Mouse (Mus musculus) spleen, postnatal 36 days (tissue): ENCODE measurements around the gene Axdnd1.

Experiments used
- DNase-seq, 2 experiments: peaks; one replicate each; pipeline ENCODE4 v3.0.0; 2022; ENCODE audit warnings: low spot score in 2 of 2, mixed read lengths in 1 of 2

Gene Axdnd1

DNA sequence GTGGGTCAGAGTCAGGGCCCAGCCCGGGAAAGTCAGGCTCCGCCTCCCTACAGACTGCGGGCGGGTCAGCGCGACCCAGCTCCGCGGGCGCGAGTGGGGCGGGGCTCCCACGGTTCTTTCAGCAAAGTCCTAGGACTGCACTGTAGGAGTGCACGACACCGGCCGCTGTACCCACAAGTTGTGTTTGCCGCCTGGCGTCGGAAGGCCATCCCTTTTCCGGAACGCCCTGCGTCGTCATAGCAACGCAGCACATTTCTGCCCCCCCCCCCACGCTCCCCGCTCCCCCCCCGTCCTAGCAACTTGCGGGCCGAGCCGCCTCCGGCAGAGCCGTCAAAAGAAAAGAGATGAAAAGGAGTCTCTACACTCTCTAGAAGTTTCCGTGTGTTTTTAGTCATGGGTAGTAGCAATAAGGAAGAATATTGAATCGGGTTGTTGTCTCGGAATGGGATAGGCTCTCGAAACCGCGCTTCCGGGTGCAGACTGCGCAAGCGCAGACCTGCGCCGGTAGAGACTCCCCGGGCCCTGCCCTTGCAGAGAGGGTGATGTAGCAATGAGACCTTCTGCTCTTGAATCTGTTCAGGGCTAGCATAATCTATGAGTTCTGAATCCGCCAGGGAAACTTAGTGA is at the start of gene Axdnd1:
Gene Axdnd1, minus strand, starts transcription at position 489 of the 627 bp plus-strand sequence.
- peak; percentile 89 to 90 for DNase-seq

DNA sequence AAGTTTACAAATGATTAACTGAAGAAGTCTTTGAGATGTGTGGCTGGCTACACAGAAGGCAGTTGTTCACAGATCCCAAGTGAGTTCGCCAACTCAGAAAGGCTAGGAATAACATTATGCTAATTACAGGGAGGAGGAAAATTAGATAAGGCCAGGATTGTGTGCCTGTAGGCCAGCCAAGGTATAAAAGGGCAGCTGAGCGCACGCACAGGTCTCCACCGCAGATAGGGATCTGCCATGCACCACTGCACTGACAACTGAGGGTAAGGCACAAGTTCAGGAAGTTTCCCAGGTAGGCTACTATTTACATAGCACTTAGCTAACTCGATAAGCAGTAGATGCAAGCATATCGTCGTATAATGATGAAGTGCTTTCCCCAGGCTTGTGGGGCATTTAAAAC is 49.6 kb upstream of the Axdnd1 start:
- DNase-seq = no peak

DNA sequence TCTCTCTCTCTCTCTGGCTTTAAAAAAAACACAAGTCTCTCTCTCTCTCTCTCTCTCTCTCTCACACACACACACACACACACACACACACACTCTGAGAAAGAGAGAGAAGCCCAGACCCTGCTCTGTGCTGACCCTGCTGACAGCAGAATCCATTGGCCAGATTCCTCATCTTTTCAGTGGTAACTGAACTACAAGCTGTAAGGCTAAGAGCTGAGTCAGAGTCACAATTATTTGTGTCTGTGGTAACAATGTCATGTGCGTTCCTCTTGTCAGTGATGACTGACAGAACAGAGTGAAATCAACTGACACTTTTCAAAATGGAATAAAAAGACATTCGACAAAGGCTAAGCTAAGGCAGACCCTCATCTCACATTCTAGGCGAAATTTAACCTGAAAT is 47.6 kb upstream of the Axdnd1 start:
- no peak for DNase-seq

DNA sequence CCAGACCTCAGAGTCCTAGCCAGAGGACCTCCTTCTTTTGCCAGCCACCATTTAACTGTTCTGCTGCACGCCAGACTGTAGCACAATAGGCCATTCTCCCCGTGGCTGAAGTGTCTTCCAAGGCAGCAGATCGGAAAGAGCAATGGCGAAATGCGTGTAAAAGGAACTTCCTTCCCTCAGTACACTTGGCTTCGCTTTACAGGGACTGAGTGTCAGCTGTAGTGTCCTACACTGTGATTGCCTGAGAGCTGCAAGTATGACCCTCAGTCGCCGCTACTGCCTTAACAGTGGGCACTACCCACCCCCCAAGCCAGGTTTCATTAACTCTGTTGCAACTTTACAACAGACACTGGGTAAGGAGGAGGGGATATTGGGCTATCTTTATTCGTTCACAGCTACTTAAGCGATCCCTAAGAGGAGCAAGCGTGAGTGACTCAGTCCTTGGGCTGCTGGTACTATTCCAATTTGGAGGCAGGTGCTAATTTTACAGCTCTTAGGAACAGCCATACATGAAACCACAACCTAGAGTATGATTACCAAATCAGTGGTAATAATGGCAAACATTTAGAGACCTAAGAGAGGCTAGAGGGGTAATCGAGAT is 46.8 kb upstream of the Axdnd1 start:
- DNase-seq = no peak

DNA sequence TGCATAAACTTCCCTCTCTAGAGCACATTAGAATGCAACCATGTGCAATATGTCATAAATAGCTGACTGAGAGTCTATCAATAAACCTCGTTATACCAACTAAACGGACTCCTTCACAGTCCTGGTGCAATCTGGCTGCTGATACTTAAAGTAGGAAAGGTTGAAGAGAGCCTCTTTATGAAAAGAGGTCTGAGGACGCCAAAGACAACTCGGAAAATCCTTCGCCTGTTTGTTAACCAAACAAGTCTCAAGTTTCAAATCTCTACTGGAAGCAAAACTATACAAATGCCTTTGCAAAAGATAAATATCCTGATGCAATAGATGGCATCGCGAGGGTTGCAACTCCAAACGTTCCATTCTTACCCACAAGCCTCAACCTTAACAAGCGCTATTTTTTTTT is 44.0 kb upstream of the Axdnd1 start:
- DNase-seq = no peak

DNA sequence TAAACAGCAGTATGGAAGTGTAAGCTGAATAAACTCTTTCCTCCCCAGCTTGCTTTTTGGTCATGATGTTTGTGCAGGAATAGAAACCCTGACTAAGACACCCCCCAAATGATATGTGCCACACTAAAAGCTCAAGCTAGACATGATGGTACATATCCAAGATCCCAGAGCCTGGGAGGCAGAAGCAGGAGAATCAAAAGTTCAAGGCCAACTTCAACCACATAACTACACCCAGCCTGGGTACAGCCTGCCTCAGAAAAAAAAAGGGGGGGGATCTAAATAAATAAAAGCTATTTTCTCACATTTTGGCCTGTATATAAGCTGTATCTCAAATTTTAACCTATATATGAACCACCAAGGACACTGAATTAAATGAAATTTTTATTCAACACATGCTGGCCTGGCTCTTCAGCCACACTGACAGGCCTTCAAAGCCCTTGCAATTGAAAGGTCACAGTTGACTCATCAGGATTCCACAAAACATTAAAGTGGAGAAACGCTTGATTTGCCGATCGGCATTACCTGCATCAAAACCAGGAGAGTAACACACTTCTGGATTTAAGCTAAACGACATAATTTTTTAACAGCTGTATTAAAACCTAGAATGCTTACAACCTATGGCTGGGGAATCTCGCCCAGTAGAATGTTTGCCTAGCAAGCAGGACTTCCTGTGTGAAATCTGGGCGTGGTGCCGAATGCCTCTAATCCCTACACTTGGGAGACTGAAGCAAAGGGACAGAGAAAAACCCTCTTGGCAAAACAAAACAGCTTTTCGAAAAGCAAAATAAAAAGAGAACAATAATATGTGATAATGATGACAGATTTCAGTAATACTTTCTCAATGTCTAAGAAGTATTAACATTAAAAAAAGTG is 43.3 kb upstream of the Axdnd1 start:
- DNase-seq = no peak

DNA sequence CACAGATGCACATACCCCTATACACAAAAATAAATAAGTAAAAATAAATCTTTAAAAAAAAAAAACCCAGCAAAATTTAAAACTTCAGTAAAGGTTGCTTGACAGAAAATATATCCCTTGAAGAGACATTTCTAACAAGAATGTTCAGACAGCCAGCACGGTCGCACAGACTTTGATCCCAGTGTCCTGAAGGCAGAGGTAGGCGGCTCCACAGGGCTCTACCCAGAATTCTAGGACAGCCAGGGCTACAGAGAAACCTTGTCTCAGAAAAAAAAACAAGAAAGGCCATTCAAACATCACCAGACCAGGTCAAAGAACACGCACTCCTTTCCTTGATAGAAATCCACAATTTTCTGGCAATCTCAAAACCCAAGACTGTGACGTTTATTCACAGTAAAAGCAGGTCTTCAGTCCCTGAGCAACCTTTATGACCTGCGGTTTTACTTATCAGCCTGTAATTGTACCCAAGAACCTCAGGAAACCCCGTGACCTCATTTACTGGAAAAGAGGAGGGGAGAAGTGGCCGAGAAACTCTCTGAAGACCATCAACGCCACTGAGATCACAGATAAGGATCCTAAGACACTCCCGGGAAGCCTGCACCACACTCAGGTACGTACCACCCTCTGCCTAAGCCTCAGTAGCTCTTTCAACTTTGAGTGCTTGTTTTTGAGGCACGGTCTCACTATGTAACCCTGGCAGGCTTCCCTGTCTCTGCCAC is 41.5 kb upstream of the Axdnd1 start:
- no peak for DNase-seq

DNA sequence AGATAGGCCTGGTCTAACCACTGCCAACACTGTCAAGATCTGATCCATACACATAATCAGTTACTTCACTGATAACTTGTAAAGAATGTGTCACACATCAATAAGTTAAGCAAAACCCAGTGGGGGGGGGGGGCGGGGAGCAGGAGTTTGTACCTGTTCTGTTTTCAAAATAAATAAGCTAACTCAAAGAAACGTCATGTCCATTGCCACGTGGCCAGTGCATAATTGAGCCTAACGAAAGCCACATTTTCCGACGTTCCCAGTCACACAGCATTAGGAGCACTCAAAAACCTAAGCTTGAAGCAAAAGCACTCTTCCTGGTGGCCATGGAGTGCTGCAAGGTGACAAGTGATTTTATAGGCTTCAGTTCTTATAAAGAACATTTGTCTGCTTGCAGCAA is 40.1 kb upstream of the Axdnd1 start:
- DNase-seq = no peak

DNA sequence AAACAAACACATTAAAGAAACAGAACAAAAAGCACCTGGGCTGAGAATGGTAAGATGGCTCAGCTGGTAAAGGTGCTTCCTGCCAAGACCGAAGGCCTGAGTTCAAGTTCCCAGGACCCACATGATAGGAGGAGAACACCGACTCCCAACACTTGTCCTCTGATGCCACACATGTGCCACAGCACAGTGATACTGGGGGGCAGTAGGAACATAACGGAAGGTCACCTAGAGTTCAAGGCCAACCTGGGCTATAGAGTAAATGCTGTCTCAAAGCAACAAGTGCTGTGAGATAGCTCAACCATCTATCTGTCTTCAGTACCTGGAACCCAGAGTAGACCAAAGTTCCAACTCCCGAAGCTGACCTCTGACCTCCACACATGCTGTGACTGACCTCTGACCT is 39.3 kb upstream of the Axdnd1 start:
- no peak for DNase-seq

DNA sequence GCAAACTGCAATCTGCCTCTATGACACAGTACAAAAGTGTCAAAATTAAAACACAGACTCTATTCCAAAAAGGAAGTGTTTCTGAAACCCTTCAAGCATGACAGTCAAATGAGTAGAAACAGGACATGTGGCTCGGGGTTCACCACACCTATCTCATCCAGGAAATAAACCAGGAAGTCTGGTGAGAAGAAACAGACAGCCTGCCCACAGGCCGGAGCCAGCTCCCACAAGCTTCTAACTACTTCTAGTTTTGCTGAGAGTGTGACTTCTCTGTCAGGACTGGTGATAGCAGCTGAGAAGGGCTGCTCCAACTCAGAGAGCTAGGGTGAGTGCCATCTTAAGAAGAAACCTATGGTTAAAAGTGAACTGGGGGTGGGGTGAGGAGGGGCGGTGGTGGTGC is 38.7 kb upstream of the Axdnd1 start:
- DNase-seq = peak; percentile 82 to 83

DNA sequence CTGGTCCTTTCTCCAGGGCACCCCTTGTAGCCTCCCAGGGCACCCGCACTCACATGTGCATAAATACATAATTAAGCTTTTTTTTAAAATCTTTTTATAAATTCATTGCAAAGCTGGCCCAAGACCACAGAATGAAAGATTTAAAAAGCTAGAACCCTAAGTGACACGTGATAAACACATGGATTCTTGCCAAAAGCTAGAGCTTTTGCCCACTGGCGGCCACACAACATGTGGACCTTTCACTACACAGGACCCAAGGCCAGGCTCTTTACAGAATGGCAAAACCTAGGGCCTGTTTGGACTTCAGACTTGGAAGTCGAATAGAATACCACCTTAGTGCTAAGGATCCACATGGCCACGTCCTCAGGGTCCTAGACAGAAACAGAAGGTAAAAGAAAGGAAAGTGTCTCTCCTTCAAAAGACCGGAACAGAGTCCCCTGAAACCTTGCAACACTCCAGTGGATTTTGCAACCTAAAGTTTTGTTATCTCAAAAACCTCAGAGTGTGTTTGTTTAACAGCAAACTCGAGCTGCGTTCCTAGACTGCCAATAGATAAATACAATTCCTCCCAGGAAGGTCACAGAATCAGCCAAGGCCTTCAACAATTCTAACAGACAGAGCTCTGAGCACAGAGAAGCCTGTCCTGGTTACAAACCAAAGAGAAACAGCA is 37.6 kb upstream of the Axdnd1 start:
- no peak for DNase-seq

DNA sequence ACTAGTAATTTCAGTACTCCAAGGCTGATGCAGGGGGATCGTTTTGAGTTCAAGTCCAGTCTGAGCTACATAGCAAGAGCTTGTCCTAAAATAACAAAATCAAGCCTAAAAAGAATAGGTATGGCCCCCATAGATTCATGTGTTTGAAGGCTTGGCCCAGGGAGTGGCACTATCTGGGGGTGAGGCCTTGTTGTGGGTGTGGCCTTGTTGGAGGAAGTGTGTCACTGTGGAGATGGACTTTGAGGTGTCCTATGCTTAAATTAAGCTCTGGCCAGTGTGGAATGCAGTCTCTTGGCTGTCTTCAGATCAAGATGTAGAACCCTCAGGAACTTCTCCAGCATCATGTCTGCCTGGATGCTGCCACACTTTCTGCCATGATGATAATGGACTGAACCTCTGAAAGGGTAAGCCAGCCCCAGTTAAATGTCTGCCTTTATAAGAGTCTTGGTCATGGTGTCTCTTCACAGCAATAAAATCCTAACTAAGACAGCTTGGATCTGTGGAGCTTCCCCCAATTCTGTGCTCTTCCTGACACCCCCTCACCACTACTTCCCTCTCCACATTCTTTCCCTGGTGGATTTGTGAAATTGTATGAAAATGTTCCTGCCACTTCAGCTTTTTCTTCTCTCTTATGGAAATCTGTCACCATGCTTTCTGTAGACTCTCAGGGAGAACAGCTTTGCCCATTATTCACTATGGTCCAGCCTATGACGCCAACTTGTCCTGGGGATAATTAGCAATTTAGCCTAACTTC is 34.2 kb upstream of the Axdnd1 start:
- no peak for DNase-seq

DNA sequence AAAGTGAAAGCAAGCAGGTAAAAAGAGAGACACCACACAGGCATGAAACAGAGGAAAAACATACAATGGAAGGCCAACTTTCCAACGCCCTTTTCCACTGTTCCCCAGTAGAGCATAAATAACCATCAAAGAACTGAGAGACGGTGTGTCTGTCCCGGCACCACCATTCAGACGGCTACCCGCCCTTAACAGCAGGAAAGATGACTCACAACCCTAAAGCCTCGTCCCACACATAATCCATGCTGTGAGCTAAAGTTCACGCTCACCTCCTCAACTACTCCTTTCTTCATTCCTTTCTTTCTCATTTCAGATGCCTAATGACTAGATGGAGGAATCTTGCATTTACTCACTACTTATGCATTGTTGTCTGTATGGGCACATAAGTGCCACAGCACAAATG is 33.4 kb upstream of the Axdnd1 start:
- no peak for DNase-seq

DNA sequence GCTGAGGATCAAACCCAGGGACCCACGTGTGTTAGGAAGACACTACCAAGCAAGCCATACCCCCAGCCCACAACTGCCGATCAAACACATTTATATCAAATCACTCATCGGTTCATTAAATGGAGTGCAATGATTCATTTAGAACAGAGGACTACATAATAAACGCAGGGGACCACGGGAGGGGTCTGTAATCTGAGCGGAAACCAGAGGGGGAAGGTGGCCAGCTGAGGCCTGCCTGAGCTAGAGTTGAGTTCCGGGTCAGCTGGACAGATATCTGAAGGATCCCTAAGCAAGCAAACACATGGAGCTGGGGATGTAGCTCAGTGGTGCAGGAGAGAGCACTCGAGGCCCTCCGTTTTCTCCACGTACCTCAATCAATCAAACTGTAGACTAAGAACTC is 32.9 kb upstream of the Axdnd1 start:
- DNase-seq = no peak

DNA sequence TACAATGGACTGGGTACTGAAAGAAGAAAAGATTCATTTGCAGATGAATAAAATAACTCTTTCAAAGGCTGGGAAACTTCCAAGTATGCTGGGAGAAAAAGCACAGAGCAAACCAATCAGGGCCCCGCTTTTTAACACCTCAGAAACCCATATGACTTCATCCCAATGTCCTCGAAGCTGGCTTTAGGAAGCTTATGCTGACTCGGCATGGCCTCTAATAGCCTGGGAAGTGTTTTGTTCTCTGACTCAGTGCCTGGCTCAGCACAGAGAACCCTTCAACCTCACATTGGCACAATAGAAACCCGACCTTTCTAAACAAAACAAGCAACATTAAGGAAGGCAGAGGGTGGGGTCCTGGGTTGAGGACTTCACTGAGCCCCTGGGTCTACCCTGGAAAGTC is 29.5 kb upstream of the Axdnd1 start:
- no peak for DNase-seq

DNA sequence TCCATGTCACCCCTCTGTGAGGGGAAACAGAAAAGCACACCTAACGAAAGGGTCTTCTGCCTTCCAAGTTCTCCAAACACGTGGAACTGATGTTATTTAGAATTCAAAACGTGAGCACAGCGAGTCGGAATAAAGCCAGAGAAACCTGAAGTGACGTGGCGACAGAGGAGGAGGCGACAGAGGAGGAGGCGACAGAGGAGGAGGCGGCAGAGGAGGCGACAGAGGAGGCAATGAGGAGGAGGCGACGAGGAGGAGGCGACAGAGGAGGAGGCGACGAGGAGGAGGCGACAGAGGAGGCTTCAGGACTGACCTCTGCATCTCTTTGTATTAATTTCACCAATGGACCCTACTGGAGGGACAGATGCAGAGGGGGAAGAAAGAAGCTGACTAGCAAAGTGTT is 28.7 kb upstream of the Axdnd1 start:
- DNase-seq = no peak

DNA sequence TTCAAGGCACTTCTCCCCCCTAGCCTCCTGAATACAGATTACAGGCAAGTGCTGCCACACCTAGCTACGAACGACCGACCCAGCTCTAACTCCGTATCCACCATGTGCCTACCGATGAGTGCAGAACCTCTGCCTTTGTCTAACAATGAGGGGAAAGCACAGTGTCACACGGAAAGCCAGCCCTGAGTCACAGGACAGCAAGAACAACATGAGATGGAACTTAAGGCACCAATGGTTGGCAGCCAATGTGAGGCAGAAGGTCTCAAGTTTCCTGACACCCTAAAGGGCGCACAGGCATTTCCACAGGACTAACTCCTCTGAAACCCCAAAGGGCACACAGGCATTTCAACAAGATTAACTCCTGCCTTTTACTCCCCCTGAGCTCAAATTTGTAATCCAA is 28.1 kb upstream of the Axdnd1 start:
- no peak for DNase-seq

DNA sequence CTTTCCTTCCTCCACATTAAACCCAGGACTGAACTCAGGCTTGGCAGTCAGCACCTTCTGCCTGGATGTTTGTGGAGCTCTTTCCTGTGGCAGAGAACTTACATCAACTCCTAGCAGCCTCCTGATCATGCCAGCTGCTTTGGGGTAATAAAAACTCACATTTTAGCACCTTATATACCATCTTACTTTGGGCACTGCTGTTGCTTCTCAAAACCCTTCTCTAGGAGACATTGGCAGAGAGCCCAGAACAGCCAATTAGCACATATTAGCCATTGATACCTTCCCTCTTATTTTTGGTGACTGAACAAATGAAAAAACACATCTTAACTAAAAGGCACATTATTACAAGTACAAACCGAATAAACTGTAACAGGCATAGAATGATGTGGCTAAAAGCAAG is 24.1 kb upstream of the Axdnd1 start:
- no peak for DNase-seq

DNA sequence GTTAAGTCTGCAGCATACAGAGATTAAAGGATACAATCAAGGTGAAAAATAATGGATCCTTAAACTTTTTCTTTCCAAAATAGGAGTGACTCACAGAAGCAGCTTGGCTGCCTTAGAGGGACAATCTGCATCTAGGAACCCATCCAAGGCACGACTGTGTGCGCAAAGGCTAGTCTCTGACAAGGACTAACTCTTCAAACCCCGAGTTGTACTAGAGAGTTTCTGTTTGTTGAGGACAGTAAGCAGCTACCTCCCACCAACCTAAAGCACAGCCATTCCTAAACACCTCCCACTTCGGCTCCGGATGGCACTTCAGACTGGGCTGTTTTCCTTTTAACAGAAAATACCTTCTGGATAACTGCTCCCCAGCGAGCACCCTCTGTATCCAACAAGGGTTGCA is 21.8 kb upstream of the Axdnd1 start:
- no peak for DNase-seq

DNA sequence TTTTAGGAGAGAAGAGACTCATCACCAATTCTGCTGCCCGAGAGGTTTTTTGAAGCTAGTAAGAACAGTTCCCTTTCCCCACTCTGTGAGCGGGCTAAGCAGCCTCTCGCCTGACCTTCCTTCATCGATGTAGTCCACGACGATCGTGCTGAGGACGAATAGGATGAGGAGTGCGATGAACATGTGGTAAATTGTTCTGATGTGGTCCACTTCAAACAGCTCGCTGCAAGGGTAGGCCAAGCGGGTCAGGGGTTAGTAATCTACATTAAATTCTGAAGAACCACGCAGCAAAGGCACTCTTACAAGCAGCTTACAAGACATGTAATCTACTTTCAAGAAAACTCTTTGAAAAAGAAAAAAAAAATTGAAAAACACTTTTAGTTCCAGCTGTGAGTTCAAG is 21.3 kb upstream of the Axdnd1 start:
- DNase-seq = no peak

DNA sequence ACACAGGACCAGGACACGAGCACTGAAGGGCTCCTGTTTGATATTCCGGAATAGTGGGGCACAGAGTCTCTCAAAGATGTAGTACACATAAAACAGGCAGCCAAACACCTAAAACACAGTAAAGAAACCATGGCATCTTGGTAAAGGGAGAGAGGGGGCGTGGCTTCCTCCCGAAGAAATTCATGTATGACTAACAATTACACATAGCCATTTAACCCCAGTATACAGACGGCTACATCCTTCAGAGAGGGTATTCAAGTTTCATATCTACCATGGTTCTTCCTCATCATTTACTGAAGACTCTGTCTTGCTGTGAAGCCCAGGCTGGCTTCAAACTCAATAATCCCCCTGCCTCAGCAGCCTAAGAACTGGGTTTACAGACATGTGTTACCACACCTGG is 16.8 kb upstream of the Axdnd1 start:
- DNase-seq = peak in 1 of 2 experiments; percentile 35
